Mouse (Mus musculus) lung, adult 18-20 months (tissue): Measurements from ENCODE around the gene Whamm.

Experiments used
- DNase-seq, 2 experiments: peaks; one replicate each; pipeline ENCODE4 v3.0.0; 2022; ENCODE audit warnings: mixed read lengths in 2 of 2

Whamm gene

GRCm38 (mm10) chr7:81599379-81600280 lies 28.6 kb downstream of the Whamm start:
- DNase-seq, result peak in 1 of 2 experiments; percentile 10

- DNase-seq, result no peak
Observed at GRCm38 (mm10) chr7:81604991-81605390, 33.9 kb downstream of the Whamm start.

- no peak for DNase-seq
Observed at GRCm38 (mm10) chr7:81605489-81605888, 34.4 kb downstream of the Whamm start.

- no peak for DNase-seq
Observed at GRCm38 (mm10) chr7:81606452-81606851, 35.4 kb downstream of the Whamm start.

DNA sequence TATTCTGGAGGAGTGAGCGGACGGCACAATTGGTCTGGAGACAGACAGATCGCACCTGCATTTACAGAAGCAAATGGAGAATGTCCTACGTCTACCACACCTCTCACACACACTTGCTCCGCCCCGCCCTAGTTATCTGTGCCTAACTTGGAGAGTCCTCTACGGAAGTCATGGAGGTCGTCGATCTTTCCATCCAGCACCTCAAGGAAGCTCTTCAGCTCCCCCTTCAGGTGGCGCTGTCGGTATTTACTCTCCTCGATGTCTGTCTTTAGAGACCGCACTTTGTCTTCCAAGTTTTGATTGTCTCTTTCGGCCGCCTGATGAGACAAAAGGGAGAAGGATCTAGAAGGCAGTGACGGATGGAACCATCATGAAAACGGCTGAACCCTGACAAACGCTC lies 39.1 kb downstream of the Whamm start:
- peak; percentile 5 to 15 for DNase-seq

DNA sequence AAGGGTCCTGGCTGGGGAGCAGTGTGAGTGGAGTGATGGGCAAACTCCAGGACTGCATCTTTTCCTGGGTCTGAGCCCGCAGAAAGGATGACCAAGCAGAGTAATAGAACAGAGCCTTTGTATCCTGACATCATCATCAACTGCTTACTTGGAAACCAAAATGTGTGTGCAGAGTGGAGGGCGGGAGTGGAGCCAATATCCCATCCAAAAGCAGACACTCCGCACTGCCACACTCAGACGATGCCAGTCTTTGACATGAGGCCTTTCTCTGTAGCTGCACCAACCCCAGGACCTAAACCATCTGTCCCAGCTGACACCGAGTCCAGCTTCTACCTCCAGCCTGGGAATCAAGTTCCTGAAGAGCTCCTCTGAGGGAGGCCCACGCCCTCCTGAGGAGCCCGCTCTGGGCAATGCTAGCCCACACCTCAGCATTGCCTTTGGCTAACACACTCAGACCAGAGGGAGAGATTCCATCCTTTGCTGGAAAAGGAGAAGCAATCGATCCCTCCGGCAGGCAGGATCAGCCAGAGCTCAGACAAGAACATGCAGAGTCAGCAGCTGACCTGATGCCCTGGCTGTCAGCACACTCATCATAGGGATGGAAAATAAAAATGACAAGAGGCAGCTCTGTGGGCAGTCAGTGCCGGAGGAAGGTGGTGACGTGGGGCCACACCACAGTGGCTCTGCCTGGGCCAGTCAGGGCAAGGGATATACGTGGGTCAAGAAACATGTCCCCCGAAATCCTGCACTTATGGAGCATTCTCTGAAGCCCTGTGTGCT lies 42.0 kb downstream of the Whamm start:
- no peak for DNase-seq

GRCm38 (mm10) chr7:81615031-81615430 lies 44.0 kb downstream of the Whamm start:
- DNase-seq, result no peak

DNA sequence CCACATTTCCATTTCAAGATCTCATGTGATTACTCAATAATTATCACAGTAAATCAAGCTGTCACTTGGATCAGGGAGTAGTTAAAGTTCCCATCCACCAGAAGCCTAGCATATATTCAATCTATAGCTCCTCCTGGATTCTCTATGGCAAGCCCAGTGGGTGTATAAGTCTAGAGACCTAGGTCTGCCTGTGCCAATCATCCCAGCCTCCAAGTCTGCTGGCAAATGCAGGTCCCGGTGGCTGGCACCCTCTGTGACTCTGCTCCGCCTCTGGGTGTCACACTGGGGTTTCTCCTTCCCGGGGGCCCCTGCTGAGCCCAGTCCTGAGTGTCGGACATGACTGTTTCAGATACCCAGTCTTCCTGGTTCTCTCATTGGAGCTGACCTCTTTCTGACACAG lies 51.7 kb downstream of the Whamm start:
- DNase-seq, result no peak

DNA sequence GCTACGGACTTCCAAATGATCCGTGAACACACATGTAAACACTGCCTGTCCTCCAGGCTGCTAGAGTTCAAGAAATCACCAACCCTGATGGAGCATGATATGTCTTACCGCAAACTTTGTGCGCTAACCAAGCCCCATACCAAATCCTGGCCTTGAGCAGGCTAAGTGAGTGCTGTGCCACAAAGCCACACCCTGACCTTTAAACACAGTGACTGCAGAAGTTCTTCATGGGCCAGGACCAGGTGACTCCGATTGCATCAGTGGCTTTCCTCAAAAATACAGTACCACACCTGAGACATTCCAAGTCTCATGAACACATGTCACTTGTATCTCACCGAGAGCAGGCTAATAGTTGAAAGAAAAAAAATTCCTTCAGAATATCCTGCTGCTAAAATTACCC lies 52.7 kb downstream of the Whamm start:
- no peak for DNase-seq

DNA sequence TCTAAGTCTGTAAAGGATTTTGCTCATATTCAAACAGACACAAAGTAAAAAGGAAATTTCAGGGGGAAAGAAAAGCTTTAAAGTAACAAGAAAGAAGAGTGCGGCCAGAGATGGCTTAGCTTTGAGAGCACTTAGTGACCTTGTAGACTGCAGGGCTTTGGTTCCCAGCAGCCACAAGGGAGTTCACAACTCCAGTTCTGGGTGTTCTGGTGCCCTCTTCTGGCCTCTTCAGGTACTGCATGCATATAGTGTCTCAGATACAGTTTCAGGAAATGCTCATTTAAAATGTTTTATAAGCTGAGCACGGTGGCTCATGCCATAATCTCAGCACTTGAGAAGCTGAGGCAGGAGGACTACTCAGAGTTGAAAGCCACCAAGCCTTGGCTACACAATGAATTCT lies 55.4 kb downstream of the Whamm start:
- no peak for DNase-seq

- DNase-seq, result no peak
Observed at GRCm38 (mm10) chr7:81631261-81631660, 60.2 kb downstream of the Whamm start.

DNA sequence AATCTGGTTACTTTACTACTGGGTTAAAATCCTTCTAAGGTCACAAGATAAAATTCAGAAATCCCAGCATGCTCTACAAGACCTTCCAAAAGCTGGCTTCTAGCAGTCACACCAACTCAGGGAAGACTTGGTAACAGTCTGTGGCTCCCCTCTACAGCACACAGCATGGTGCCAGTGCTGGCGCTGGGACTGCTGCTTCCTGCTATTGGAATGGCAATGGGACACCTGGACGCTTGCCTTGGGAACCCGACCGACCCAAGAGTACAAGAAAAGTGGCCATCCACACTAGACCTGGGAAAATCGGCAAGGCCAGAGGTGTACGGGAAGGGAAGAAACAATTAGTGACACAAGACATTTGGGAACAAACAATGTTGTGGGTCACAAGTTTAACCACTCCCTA lies 61.5 kb downstream of the Whamm start:
- no peak for DNase-seq

DNA sequence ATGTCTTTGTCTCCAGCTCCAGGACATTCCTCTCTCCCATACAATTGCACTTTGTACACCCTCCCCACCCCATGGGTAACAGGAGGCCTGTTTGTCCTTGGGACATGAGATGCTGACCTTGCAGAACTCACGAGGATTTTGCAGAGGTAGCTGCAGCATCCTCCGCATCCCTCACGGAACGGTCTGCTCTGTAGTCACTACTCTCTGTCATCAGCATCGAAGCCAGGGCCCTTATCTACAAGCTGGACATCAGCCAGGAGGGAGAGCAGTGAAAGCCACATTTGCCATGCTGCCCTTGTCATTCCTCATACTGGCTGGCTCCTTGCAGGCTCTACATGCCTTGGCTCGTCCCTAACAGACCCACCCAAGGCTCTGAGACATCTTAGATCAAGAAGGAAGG lies 70.0 kb downstream of the Whamm start:
- no peak for DNase-seq

GRCm38 (mm10) chr7:81644551-81645235 lies 73.6 kb downstream of the Whamm start:
- DNase-seq, result no peak
